28 mouse cellular contexts compared by ENCODE assay signal in the genomic region with DNA sequence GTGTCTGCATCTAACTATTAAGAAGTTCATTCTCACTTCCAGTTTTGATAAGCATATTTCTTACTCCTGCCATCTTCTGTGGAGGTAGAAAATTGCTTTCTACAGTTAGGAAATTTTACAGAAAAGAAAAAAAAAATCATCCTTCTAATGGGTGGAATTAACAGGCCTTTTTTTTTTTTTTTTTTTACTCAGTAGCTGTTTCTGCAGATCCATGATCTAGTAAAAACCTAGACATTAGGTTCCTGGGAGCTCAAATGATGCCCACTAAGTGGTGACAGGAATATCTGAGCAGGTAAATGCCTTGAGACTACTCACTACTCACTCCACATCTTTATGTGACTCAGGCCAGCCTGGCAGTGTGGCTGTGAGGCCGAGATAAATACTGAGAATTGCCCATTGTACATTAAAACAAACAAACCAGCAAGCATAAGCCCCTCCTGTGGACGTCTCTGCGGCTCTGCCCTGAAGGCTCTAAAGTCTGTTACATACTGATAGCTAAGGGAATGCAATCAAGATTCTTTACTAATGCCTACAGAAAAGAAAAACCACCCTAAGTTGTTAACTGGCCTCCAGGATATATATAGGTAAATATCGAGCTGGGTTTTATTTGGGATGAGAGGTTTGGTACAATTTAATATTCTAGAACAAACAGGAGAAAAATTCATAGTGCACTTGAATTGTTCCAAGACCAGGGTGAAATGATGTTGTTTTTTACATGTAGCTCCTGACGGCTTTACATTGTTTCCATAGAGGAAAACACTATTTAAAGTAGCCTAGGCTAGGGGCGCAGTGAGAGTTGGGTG. TPM values are rescaled to one million over a fixed set of nuclear protein-coding genes. Genes with fewer than 3 reads are reported as not detected.
DNase-seq lines count a peak whose midpoint lies in the region; ATAC-seq and TF ChIP-seq lines count a peak whose summit lies in the region.
"Had no signal": no experiment of that assay in that cellular context is flagged by ENCODE, and none has a peak within 500 bp of the region (broad histone marks: within the 10 kb centered on the region; RNA-seq: fewer than 3 reads in every experiment).

No protein-coding gene starts in this region.

- no peak for TF ChIP-seq CTCF in MEL (IDR thresholded peaks at IDR 0.05 in 2 of 3, conservative IDR thresholded peaks at IDR 0.05 in 1 of 3; ENCODE audit: control insufficient read depth in 1 of 3, insufficient read depth in 1 of 3, low read depth in 2 of 3, low read length in 3 of 3, poor library complexity in 1 of 3, severe bottlenecking in 1 of 3)

- H3K9me3 ChIP-seq in heart, embryonic 16.5 days (replicated peaks; ENCODE audit: control insufficient read depth, low read length) = no peaks in the 10 kb centered on the region
- H3K9me3 ChIP-seq in heart, embryonic 10.5 days = no peaks in the 10 kb centered on the region
- H3K9me3 ChIP-seq in MEL (replicated peaks; ENCODE audit: insufficient read depth, low read length) = no peaks in the 10 kb centered on the region
- H3K9me3 ChIP-seq: embryonic facial prominence, embryonic 15.5 days; forebrain, embryonic 12.5 days; kidney, embryonic 15.5 days; limb, embryonic 15.5 days; megakaryocyte, embryonic 14.5 days; midbrain, embryonic 15.5 days had no signal

- intact Hi-C loops in left cerebral cortex, postnatal 10 days (cut with DNase I) = no loop called here

- peak overlapping the region; percentile 11; the same call in 1 of the 2 replicates for H3K9ac ChIP-seq in heart, embryonic 16.5 days (ENCODE audit: low read length)
- H3K9ac ChIP-seq in MEL (ENCODE audit: control insufficient read depth, low read depth, low read length, poor library complexity, severe bottlenecking) = peak overlapping the region; percentile 69
- H3K9ac ChIP-seq: embryonic facial prominence, embryonic 15.5 days; forebrain, embryonic 12.5 days; kidney, embryonic 15.5 days; limb, embryonic 15.5 days; midbrain, embryonic 15.5 days had no signal

- no peaks in the 10 kb centered on the region for H3K27me3 ChIP-seq in heart, embryonic 16.5 days (ENCODE audit: control insufficient read depth, insufficient read depth, low read length)
- H3K27me3 ChIP-seq in heart, embryonic 10.5 days (ENCODE audit: insufficient read depth, poor library complexity, severe bottlenecking) = no peaks in the 10 kb centered on the region
- H3K27me3 ChIP-seq in MEL (ENCODE audit: control insufficient read depth in 1 of 2, insufficient read depth in 2 of 2, low read length in 2 of 2) = no peaks in the 10 kb centered on the region
- H3K27me3 ChIP-seq: embryonic facial prominence, embryonic 15.5 days; forebrain, embryonic 12.5 days; limb, embryonic 15.5 days had no signal

- no peak for ATAC-seq in heart, embryonic 16.5 days (replicated peaks; ENCODE audit: extremely low read depth, insufficient read depth, low FRiP score)
- peak; percentile 51 for ATAC-seq in erythroid progenitor cell, adult 5-6 weeks (replicated peaks; ENCODE audit: low FRiP score, poor library complexity, severe bottlenecking)
- ATAC-seq in megakaryocyte, adult 5-6 weeks (ENCODE audit: poor library complexity, severe bottlenecking) = 0 out of 2 replicates have a peak, but pooled peaks have one; percentile 13
- ATAC-seq: hindbrain, embryonic 16.5 days; intestine, embryonic 16.5 days; lung, postnatal 0 days; midbrain, embryonic 15.5 days had no signal

- TF ChIP-seq RAD21 in MEL (IDR thresholded peaks at IDR 0.05; ENCODE audit: low read depth, low read length) = no peak; the same call in 1 of the 2 replicates

- no peaks in the 10 kb centered on the region for H3K36me3 ChIP-seq in heart, embryonic 16.5 days (ENCODE audit: control insufficient read depth, insufficient read depth)
- H3K36me3 ChIP-seq in heart, embryonic 10.5 days = no peaks in the 10 kb centered on the region
- peaks cover 4 to 76% of the 10 kb centered on the region in 2 experiments for H3K36me3 ChIP-seq in MEL (ENCODE audit: control insufficient read depth in 1 of 2, insufficient read depth in 2 of 2, low read length in 2 of 2)
- H3K36me3 ChIP-seq: embryonic facial prominence, embryonic 15.5 days; forebrain, embryonic 12.5 days; midbrain, embryonic 15.5 days had no signal

- H3K4me3 ChIP-seq in heart, embryonic 16.5 days (ENCODE audit: low read length) = no peak overlapping the region
- H3K4me3 ChIP-seq in heart, embryonic 10.5 days = no peak overlapping the region
- H3K4me3 ChIP-seq in MEL (ENCODE audit: control insufficient read depth in 1 of 2, insufficient read depth in 1 of 2, low read depth in 2 of 2, low read length in 2 of 2) = peak overlapping the region; percentile 36 to 53
- H3K4me3 ChIP-seq: embryonic facial prominence, embryonic 15.5 days; forebrain, embryonic 12.5 days; heart, adult 2 months; kidney, embryonic 15.5 days; limb, embryonic 15.5 days; midbrain, embryonic 15.5 days; myocyte had no signal

- 56% methylated on average over 6 of the region's 6 CpGs for WGBS in heart, embryonic 16.5 days
- WGBS in heart, embryonic 10.5 days = 52% methylated on average over 6 of the region's 6 CpGs

- peaks cover 65% of the 10 kb centered on the region for H3K79me2 ChIP-seq in MEL (ENCODE audit: control insufficient read depth, insufficient read depth, low read length, poor library complexity)

- peaks cover 65% of the 10 kb centered on the region for H3K4me1 ChIP-seq in heart, embryonic 16.5 days (ENCODE audit: control insufficient read depth, insufficient read depth, low read length)
- peaks cover 46% of the 10 kb centered on the region for H3K4me1 ChIP-seq in heart, embryonic 10.5 days
- peaks cover 33 to 35% of the 10 kb centered on the region in 2 experiments for H3K4me1 ChIP-seq in MEL (ENCODE audit: control insufficient read depth in 1 of 2, insufficient read depth in 2 of 2, low read length in 2 of 2)
- H3K4me1 ChIP-seq: kidney, embryonic 15.5 days had no signal

- TF ChIP-seq POLR2A in MEL (IDR thresholded peaks at IDR 0.05; ENCODE audit: control insufficient read depth in 1 of 2, insufficient read depth in 1 of 2, low read depth in 1 of 2, low read length in 2 of 2, poor library complexity in 1 of 2) = peak in 1 of 2 experiments; percentile 11; a peak in 1 of 4 replicates

- H3K27ac ChIP-seq in heart, embryonic 16.5 days (ENCODE audit: low read length) = no peak overlapping the region
- no peak overlapping the region for H3K27ac ChIP-seq in heart, embryonic 10.5 days
- peak overlapping the region; percentile 97 for H3K27ac ChIP-seq in MEL (ENCODE audit: control insufficient read depth, low read depth, low read length)
- H3K27ac ChIP-seq: embryonic facial prominence, embryonic 15.5 days; forebrain, embryonic 12.5 days; kidney, embryonic 15.5 days; limb, embryonic 15.5 days; midbrain, embryonic 15.5 days had no signal

- H3K4me2 ChIP-seq in heart, embryonic 16.5 days (ENCODE audit: low read depth, low read length) = no peak overlapping the region
- H3K4me2 ChIP-seq: embryonic facial prominence, embryonic 15.5 days; forebrain, embryonic 12.5 days; kidney, embryonic 15.5 days; limb, embryonic 15.5 days; midbrain, embryonic 15.5 days had no signal

- DNase-seq in heart, embryonic 10.5 days (ENCODE audit: low spot score) = no peak
- peak; percentile 88 for DNase-seq in MEL (ENCODE audit: low read depth, low spot score)
- DNase-seq in left cerebral cortex, postnatal 10 days (ENCODE audit: extremely low spot score in 1 of 2, low spot score in 2 of 2) = no peak
- DNase-seq in ovary, postnatal 14 days (ENCODE audit: low spot score) = no peak
- DNase-seq: adrenal gland, postnatal 10 days; cerebellum, adult 11-12 months; cerebellum, postnatal 14 days; gastrocnemius, postnatal 10 days; heart, adult 2 months; layer of hippocampus, postnatal 36 days; right cerebral cortex, postnatal 14 days had no signal

- TF ChIP-seq EP300 in MEL (IDR thresholded peaks at IDR 0.05; ENCODE audit: low read depth in 1 of 2, low read length in 2 of 2) = peak; percentile 94 to 95

TF ChIP-seq in MEL, 35 proteins besides CTCF, POLR2A, EP300 and RAD21 (continues in another document):
- TF ChIP-seq GATA1 (IDR thresholded peaks at IDR 0.05; ENCODE audit: low read depth, low read length) (peak; percentile 88), SIN3A (IDR thresholded peaks at IDR 0.05; ENCODE audit: low read length) (peak; percentile 87), POLR2AphosphoS2 (IDR thresholded peaks at IDR 0.05; ENCODE audit: low read length) (peak; percentile 59; the same call in 1 of the 2 replicates), RCOR1 (IDR thresholded peaks at IDR 0.05; ENCODE audit: low read depth, low read length) (peak; percentile 85), ZC3H11A (IDR thresholded peaks at IDR 0.05; ENCODE audit: low read depth, low read length) (no peak), MYB (IDR thresholded peaks at IDR 0.05; ENCODE audit: low read depth, low read length) (0 out of 2 replicates have a peak, but pooled peaks have one; percentile 60), MYC (IDR thresholded peaks at IDR 0.05; ENCODE audit: low read depth, low read length) (peak; percentile 67; the same call in 1 of the 2 replicates), E2F4 (IDR thresholded peaks at IDR 0.05; ENCODE audit: borderline replicate concordance, low read depth, low read length) (no peak), ELF1 (IDR thresholded peaks at IDR 0.05; ENCODE audit: low read depth, low read length) (no peak)

RNA-seq across cellular contexts. Expression of gene E130114P18Rik, which starts 52.4 kb away (rescaled TPM):
- polyA plus RNA-seq in heart, embryonic 16.5 days (2015; fragmentation: Nextera tagmentation; extraction: Ambion mirVana) = 0.47 and 0.75 TPM in 2 replicates
- polyA plus RNA-seq in heart, embryonic 10.5 days (2016; fragmentation: Nextera tagmentation; extraction: Ambion mirVana) = 0.33 and 1.1 TPM in 2 replicates
- not detected in 2 replicates for total RNA-seq in MEL (2012; rRNA removed)
- not detected for polyA plus RNA-seq in MEL (2012; ENCODE audit: insufficient read depth in 1 of 2, insufficient read length in 2 of 2, low read depth in 1 of 2, low replicate concordance in 2 of 2, missing spikeins in 1 of 2)
- not detected in 2 replicates for total RNA-seq in erythroid progenitor cell, adult 5-6 weeks (2015; ENCODE audit: low replicate concordance)
- total RNA-seq in erythroid progenitor cell, adult 5-6 weeks (2017; ENCODE audit: low replicate concordance) = not detected in 2 replicates
- not detected in 2 replicates for total RNA-seq in megakaryocyte, adult 5-6 weeks (2015)
- not detected in 2 replicates for total RNA-seq in megakaryocyte, adult 5-6 weeks (2017)
- 1 to 10 TPM; 6.1 to 6.9 TPM for total RNA-seq in left cerebral cortex, postnatal 10 days (2021)
- total RNA-seq: heart, adult 2 months; hematopoietic stem cell, adult 5-6 weeks had no signal
- polyA plus RNA-seq: activated CD4-positive, CD25-positive, alpha-beta regulatory T cell, adult 4 months; C2C12; heart, adult 2 months; large intestine, adult 2 months; myocyte had no signal

RNA-seq across cellular contexts. Expression of gene Nfia, which starts 57.7 kb away (rescaled TPM):
- polyA plus RNA-seq in heart, embryonic 16.5 days (2015; fragmentation: Nextera tagmentation; extraction: Ambion mirVana) = 37.3 and 42.0 TPM in 2 replicates
- 14.4 and 19.6 TPM in 2 replicates for polyA plus RNA-seq in heart, embryonic 10.5 days (2016; fragmentation: Nextera tagmentation; extraction: Ambion mirVana)
- total RNA-seq in MEL (2012; rRNA removed) = 10.2 and 16.4 TPM in 2 replicates
- polyA plus RNA-seq in MEL (2012; ENCODE audit: insufficient read depth in 1 of 2, insufficient read length in 2 of 2, low read depth in 1 of 2, low replicate concordance in 2 of 2, missing spikeins in 1 of 2) = 10 to 100 TPM; 13.4 to 20.5 TPM
- total RNA-seq in erythroid progenitor cell, adult 5-6 weeks (2015; ENCODE audit: low replicate concordance) = 21.8 and 54.4 TPM in 2 replicates
- 2.2 and 2.7 TPM in 2 replicates for total RNA-seq in erythroid progenitor cell, adult 5-6 weeks (2017; ENCODE audit: low replicate concordance)
- total RNA-seq in megakaryocyte, adult 5-6 weeks (2015) = 17.8 TPM in 2 replicates
- 3.6 and 4.6 TPM in 2 replicates for total RNA-seq in megakaryocyte, adult 5-6 weeks (2017)
- total RNA-seq in left cerebral cortex, postnatal 10 days (2021) = 10 to 100 TPM; 76.4 to 79.5 TPM

Comparison
In these comparisons a context has a peak if more than half of its experiments do, and no peak if none do; other contexts are left out.
1. H3K4me3 ChIP-seq: peak in MEL (2 of 2); none in heart, embryonic 16.5 days (single experiment) and heart, embryonic 10.5 days (single experiment).